Mouse (Mus musculus) CH12.LX (cell line): ENCODE measurements around the gene Ube2i.
A peak's percentile ranks its signal among the peaks of the same experiment; 100 is the strongest.
"Not testable (repeated sequence)": the region's sequence is repeated elsewhere in the genome, so short reads cannot be mapped to it uniquely, and the experiment has no call there.

ENCODE experiments used
- BHLHE40 ChIP-seq: IDR thresholded peaks from 2 replicates; pipeline ENCODE4 v1.6.1; 2011; ENCODE audit warnings: mild to moderate bottlenecking, low read depth, low read length, improper control_type of control experiment
- CHD1 ChIP-seq: IDR thresholded peaks from 2 replicates; pipeline ENCODE4 v1.6.1; 2012; ENCODE audit warnings: low read depth, low read length, improper control_type of control experiment, inconsistent platforms
- CTCF ChIP-seq, 2 experiments: IDR thresholded peaks in 1 of 2; conservative IDR thresholded peaks in 1 of 2; 2 replicates each; pipeline ENCODE4 v1.5.1; 2011 to 2012; ENCODE audit warnings: low read depth in 2 of 2, low read length in 2 of 2, improper control_type of control experiment in 1 of 2, inconsistent platforms in 1 of 2, mild to moderate bottlenecking in 1 of 2, moderate library complexity in 1 of 2
- EP300 ChIP-seq: IDR thresholded peaks from 2 replicates; pipeline ENCODE4 v1.6.1; 2011; ENCODE audit warnings: low read length, improper control_type of control experiment
- IRF4 ChIP-seq: IDR thresholded peaks from 2 replicates; pipeline ENCODE4 v1.6.1; 2014; ENCODE audit warnings: low read depth, mild to moderate bottlenecking, inconsistent platforms, low read length, improper control_type of control experiment
- KAT2A ChIP-seq: IDR thresholded peaks from 2 replicates; pipeline ENCODE4 v1.6.1; 2012; ENCODE audit warnings: low read length, improper control_type of control experiment, inconsistent platforms; ENCODE audit not compliant: insufficient replicate concordance
- MAZ ChIP-seq: IDR thresholded peaks from 2 replicates; pipeline ENCODE4 v1.6.1; 2012; ENCODE audit warnings: low read depth, mild to moderate bottlenecking, inconsistent platforms, low read length, improper control_type of control experiment, moderate library complexity
- MYC ChIP-seq: IDR thresholded peaks from 2 replicates; pipeline ENCODE4 v1.6.1; 2011; ENCODE audit warnings: low read depth, mild to moderate bottlenecking, improper control_type of control experiment, low read length
- PAX5 ChIP-seq: IDR thresholded peaks from 2 replicates; pipeline ENCODE4 v1.6.1; 2012; ENCODE audit warnings: low read length, inconsistent platforms, mixed read lengths
- POLR2A ChIP-seq: IDR thresholded peaks from 2 replicates; pipeline ENCODE4 v1.6.1; 2011; ENCODE audit warnings: low read depth, mild to moderate bottlenecking, improper control_type of control experiment, low read length
- TBP ChIP-seq: conservative IDR thresholded peaks from 2 replicates; pipeline ENCODE4 v1.6.1; 2011; ENCODE audit warnings: low read depth, low read length, improper control_type of control experiment

- TF ChIP-seq PAX5; CTCF (conservative IDR thresholded peaks at IDR 0.05 in 1 of 2, IDR thresholded peaks at IDR 0.05 in 1 of 2; ENCODE audit: low read depth in 2 of 2, low read length in 2 of 2); TBP; POLR2A; CHD1: not testable (repeated sequence)
- TF ChIP-seq EP300 (peak; percentile 39; the same call in 1 of the 2 replicates), BHLHE40 (peak; percentile 56), KAT2A (0 out of 2 replicates have a peak, but pooled peaks have one; percentile 27), IRF4 (0 out of 2 replicates have a peak, but pooled peaks have one; percentile 42), MYC (0 out of 2 replicates have a peak, but pooled peaks have one; percentile 29), MAZ (peak; percentile 81; the same call in 1 of the 2 replicates)
Measured at GRCm38 (mm10) chr17:25222504-25222940, 51.9 kb downstream of the Ube2i start.
